Mouse (Mus musculus) cerebellum, adult 9-10 months (tissue): ENCODE results near the gene Gm10961.

ENCODE experiments used
- DNase-seq: peaks from one replicate; pipeline ENCODE4 v3.0.0; 2022

Gm10961 gene

DNA sequence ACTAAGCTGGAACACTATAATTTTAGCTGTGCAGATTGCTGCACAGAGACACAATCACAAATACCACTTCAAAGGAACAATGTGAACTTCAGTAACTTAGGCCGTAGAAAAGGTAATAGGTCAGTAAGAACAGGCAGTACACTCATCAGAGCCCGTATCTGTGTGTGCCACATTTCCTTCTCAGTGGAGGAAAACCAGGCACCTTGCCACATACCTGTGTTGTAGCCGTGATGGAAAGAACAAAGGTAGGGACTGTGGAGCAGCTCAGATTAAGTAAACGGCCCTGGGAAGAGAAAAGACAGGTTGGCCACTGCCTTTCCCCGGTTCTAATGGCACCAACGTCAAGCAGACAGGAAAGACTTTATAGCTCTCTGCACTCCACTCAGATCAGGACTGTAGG lies 36.3 kb downstream of the Gm10961 start:
- no peak for DNase-seq

DNA sequence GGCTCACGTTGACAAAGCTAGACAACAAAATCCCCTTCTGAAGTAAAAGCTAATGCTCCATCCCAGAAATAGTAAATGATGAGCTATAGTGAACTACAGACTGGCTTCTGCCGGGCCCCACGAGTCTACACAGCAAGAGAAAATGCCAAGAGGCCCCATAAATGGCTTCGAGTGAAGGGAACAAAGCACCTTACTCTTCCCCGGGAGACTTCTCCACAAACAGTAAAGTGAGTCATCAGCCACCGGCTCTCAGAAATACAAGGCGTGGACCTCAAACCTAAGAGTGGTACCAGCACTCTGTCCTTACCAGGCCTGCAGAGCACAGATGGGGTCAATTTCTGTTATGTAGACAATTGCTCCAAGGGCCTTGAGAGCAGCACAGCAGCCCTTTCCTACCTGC lies 37.7 kb downstream of the Gm10961 start:
- DNase-seq = no peak

DNA sequence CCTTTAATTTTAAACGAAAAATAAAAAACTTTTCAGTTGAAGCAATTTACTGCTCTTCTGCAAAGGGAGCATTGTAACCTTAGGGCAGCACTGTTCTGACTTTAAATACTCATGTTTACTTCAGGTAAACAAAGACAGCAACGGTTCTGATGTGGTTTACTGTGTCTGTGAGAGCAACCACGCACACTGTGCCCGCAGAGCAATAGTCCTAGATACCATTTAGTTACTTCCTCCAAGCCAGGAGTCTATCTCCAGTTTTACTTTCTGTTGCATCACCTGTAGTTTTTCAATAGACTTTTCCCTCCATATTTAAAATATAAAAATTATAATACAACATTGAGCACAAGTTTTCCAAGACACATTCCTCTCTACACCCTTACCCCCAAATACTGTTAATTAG lies 39.4 kb downstream of the Gm10961 start:
- DNase-seq = no peak

DNA sequence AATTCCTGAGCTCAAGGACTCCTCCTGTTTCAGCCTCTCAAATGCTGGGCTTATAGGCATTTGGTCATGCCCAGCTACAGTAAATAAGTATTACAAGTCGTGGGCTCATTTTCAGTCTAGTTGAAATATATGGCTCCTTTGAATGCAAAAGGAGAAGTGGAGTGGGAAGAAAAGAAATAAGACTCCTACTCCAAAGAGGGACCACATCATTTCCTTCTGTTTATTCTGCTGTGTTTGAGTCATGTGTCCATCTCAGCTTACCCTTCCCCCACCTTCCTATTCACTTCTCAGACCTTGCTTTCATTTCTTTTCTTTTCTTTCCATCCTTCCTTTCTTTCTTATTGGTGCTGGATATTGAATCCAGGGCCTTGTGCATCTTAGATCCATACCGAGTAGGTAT lies 40.4 kb downstream of the Gm10961 start:
- no peak for DNase-seq

DNA sequence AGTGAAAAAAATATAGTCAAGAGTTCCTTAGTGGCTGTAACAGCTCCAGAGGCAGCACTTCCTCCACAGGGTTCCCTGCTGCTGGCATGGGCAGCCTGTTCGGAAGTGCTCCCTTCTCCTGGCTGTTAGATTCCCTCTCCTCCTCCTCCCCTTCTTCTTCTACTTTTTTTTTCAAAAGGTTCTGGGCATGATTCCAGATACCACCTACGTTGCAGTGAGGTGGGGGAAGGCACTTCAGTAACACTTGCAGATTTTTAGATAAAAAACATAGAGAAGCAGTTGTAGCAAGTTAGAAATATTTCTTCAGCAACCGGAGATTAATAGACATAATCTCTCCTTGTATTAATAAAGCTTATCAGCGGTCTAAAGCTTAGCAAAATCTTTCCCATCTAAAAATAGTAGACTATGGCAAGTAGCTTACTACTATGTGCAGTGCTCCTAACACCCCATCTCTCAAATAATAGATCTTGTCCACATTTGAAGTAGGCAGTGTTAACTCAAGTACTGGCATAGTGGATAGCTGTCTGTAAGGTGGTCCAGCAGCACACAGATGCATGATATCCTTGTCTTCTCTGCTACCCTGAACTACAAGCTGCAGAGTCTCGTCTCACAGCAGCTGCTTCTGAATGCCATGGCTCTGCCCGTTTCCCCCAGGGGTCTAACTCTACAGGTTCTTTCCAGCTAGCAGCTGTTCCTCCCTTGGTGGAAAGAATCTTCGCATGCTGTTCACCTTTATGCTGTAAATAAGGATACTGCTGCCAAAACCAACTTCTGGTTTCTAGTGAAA lies 49.9 kb downstream of the Gm10961 start:
- DNase-seq = peak; percentile 65
